Mouse (Mus musculus) c-Kit-positive CD71-positive TER-119-negative erythroid progenitor cells, embryonic 14.5 days (primary cell): ENCODE results near the gene Fignl2.

ENCODE experiments used
- DNase-seq: peaks from one replicate; pipeline ENCODE4 v3.0.0-alpha.2; 2013; ENCODE audit warnings: low read depth

Gene Fignl2

GRCm38 (mm10) chr15:101092829-101093648, 14.7 kb upstream of the Fignl2 start:
- DNase-seq = no peak

DNA sequence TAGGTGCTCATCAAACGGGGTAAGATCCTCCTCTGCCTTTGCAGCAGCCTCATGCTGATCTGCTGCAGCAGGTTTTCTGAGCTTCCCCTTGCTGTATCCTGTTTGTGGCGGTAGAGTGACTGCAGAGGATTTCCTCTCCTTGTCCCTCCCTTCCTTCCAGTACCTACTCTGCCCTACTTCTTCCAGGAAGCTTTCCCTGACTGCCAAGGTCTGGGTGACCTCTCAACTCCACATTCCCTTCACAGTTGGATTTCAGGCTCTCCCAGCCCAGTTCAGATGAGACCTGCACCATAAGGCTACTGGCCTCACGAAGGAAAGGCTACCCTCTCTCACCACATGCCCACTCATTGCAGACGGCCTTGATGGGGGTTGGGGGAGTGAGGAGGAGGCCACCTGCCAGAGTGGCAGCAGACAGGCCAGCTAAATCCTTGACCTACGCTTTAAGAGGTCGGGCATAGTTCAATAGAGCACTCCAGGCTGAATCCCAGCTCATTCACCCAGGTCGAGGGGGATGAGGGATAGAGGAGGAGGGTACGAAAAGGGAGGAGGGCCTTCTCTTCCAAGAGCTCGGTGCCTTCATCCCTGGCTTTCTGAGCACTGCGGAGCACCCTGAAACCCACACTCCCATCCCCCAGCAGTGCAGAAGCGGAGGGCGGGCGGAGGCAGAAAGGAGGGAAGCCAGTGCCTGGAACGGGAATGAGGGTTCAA, 13.9 kb upstream of the Fignl2 start:
- no peak for DNase-seq

DNA sequence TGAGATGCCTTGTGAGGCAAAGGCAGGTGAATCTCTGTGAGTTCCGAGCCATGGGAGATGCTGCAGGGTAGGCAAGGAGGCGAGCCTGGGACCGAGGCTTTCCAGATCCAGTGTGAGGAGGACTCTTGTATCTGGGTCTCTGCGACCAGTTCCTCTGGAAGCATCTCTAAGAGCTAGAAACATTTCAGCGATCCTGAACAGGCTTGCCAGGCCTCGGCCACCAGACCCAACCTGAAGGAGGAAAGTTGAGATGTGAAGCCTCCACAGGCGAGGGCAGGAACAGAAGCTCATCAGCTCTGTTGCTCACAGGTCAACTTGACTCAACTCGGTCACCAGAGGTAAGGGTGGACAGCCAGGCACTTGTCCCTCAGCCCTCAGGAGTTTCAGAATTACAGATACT, 13.2 kb upstream of the Fignl2 start:
- DNase-seq = no peak

- no peak for DNase-seq
Measured at GRCm38 (mm10) chr15:101088291-101088690, 9.9 kb upstream of the Fignl2 start.

DNA sequence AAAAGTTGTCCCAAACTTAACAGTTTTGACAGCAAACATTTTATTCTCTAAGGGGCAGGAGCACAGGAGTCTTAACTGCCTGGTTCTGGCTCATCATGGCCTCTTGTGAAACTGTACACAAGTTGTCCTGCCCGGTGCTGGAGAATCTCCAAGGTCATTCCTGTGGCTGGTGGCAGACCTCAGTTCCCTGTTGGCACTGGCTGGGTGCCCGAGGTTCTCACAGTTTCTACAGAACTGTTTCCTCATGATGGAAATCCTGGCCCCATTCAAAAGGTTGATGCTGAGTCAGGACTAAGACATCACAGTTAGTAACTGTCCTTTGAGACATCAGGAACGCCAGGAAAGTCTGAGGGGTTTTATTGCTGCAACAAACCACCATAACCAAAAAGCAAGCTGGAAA, 8.6 kb upstream of the Fignl2 start:
- DNase-seq = no peak

DNA sequence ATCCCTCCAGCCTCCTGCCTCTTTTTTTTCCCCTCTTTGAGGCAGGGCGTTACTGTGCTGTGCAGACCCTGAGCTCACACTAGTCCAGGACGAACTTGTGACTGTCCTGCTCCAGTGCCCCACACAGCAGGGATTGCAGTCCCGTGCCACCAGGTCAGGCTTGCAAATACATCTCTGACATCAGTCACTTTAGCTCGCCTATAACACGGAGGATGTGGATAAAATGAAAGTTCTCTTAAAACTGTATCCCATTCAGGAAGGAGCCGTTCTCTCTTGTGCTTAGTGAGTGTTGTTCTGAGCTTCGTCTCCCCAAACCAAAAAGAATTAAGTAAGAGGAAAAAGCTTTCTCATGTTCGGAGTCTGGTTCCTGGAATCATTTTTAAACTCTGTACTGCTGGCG, 8.1 kb upstream of the Fignl2 start:
- no peak for DNase-seq

DNA sequence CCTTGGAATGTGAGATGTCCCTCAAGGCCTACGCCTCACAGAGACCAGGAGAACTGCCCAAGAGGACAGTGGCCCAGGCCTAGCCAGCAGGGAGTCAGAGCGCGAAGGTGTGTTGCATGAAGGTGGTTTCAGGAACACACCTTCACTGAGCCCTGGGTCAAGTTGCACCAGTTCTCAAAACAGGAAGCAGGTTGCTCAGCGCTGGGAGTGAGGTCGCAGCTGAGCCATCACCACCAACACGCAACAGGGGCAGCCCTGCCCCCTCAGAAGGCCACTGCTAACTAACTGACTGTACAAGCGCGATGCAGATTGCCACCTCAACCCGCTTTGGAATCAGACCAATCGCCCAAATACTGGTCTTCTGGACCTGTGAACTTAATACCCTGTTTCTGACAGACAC, 6.1 kb upstream of the Fignl2 start:
- DNase-seq = no peak

DNA sequence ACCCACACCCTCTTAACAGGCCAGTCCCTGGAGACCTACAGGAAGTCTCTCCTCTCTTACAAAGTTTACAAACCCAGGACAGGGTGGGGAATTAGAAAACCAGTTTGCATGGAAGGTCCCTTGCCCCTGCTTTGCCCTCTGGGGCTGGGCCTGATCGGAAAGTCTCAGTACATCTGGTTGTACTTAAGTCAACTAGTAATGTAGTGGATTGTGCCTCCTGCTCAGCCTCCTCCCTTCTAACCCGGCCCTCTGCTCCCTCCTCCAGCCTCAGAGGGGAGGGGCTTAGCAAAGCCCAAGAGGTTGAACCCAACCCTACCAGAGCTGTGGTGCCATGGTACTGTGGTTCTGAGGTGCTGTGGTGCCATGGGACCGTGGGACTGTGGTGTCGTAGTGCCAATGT, 3.9 kb upstream of the Fignl2 start:
- DNase-seq = no peak

- no peak for DNase-seq
Measured at GRCm38 (mm10) chr15:101081035-101081548, 2.7 kb upstream of the Fignl2 start.

GRCm38 (mm10) chr15:101080031-101080520, 1.7 kb upstream of the Fignl2 start:
- no peak for DNase-seq

DNA sequence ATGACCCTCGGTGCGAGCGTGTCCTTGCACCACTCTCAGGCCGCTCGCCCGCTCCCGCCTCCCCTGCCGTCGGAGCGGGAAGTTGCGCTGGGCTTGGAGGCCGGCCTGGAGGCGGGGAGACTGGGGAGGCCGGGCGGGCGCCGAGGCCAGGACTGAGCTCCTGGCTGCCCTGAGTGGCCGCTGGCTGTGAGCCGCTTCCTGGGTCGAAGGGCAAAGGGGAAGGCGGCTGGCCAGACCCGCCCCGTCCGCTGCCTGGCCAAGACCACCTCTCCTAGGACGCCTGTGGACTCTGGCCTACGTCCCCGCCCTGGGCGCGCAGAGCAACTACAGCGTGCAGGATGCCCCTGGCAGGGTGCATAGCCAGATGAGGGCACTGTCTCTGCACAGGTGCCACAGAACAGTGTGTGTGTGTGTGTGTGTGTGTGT, 377 bp upstream of the Fignl2 start:
- no peak for DNase-seq

DNA sequence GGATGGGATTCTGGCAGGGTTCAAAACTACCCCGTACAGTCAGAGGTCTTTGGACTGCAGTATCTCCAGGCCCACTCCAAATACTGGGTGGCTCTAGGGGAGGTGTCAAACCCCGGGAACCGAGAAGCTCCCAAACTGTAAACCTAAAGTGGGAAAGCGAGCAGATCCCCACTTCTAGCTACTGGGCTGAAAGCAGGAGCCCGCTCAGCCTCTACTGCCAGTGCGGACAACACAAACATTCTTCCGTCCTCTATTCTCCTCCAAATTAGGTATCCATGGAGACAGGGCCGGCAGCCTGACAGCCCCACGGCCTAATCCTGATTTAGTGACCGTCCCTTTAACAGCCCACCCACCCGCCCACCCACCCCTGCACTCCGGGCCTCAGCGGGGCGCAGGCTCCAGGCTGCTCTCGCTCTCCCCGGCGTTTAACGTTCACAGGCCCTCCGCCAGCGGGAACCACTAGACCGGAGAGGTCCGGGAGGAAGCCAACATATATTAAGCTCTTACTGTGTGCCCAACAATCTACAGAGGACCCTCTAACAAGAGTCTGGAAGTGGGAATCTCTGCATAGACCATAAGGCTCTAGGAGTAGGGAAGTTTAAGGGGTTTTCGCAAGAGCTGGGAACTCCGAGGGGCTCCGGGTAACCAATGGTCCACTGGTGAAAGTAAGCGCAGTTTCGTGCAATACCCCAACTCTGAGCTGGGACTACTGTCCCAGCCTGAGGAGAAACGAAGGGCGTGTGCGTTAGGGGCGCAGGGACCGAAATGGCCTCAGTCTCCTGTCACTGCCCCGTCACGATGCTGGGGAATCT, 1.2 kb downstream of the Fignl2 start:
- DNase-seq = no peak

DNA sequence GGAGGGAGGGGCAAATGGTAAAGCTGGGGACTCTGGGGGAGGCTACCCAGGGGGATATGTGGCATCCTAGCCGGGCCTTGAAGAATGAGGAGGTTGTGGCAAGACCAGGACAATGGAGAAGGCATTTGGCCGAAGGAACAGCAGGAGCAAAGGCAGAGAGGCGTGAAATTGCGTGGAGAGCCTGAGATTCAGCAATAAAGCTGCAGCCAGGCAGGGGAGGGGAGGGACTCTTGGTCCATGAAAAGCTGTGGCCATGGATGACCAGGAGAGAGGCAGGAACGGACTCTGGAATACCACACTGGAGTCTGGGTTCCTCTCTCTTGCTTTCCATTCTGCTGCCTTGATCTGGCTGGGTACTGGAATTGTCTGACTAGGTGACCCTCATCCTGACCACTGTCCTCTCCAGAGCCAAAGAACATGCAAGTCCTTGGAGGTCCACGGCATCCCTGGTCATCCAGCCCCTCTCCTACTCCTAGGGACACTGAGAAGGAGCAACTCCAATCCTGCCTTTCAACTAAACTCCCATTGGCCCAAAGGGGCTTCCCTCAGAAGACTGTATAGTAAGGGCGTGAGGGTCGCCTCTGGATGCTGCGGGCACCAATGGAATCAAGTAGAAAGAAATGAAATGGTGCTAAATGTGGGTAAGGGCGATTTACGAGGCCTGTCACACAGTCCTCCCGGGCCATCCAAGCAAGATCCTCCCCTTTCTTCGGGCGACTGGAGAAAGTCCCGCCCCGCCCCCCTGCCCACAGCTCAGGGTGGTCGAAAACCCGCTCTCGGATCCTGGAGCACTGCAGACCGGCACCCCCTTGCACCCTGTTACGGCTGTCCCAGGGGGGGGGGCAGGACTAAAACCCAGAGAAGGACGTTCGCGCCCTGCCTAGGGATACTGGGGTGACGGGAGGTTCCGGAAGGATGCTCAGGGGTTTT, 2.0 kb downstream of the Fignl2 start:
- DNase-seq = no peak

DNA sequence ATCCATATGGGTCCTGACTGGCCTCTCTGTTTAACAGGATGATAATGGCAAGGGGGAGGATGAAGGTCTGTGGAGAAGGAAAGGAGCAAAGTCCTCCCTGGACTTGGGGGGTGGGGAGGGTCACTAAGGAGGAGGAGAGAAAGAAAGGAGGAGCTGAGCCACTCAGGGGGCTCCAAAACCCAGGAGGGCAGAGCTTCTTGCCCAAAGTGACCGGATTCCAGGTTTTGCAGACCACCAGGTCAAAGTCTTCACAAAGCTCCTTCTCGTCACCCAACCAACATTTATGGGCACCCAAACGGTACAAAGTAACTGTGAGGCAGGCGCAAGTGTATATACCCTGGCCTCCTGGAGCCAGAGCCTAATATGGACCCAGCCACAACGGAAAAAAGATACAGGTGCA, 2.7 kb downstream of the Fignl2 start:
- no peak for DNase-seq

DNA sequence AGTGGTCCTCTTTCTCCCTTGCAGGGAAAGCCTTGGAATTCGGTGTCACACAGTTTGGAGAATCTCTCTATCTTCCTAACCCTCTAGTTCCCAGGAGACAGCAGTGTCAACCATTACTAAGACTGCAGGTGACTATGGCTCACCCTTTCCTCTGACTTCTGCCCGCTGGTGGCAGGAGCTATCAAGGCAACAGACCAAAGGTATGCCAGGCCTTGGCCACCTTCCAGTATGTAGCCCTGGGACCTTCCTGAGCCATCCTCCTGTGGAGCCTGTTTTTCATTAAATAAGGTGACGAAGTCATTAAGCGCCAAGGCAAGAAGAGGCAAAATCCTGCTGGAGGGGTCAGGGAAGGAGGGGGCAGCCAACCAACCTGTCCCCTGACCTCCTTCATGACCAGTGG, 3.2 kb downstream of the Fignl2 start:
- no peak for DNase-seq

DNA sequence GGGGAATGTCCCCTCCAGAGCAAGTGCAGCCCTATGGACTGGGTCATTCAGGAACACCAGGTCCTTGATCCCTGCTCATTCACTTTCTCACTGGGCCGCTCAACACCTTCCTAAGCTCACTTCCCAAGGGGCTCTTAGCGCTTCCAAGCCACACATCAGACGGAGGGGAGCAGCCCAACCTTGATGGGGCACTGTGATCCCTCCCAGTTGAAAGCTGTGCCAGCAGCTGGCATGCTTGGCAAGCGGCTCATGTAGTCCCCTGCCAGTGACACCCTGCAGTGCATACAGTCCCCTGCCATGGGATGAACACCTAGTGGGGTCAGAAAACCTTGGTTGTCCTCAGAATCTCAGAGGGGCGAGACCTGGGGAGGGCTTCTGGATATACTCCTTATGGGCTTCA, 4.3 kb downstream of the Fignl2 start:
- no peak for DNase-seq

DNA sequence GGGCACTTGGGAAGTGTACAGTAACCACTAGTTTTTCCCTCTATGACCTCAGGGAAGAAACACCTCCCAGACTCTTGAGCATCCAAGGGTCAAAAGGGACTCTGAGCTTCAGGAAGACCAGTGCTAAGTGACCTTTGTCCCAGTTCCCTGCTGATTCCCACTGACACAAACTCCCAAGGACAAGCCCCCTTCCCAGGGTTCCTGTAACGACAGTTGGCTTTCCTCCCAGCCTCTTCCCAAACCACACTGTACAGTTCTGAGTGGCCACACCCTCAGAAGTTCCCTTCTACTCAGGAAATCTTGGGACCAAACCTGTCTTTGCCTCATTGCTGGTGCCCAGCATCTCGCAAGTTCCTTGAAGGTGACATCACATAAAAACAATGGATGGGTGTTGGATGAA, 5.6 kb downstream of the Fignl2 start:
- no peak for DNase-seq

GRCm38 (mm10) chr15:101070762-101071161, 7.6 kb downstream of the Fignl2 start:
- no peak for DNase-seq

GRCm38 (mm10) chr15:101069641-101070190, 8.7 kb downstream of the Fignl2 start:
- no peak for DNase-seq

GRCm38 (mm10) chr15:101068671-101069070, 9.7 kb downstream of the Fignl2 start:
- no peak for DNase-seq

- DNase-seq = no peak
Measured at GRCm38 (mm10) chr15:101068029-101068428, 10.3 kb downstream of the Fignl2 start.
